Mouse (Mus musculus) megakaryocyte, adult 5-6 weeks (primary cell): Measurements from ENCODE around the gene Fam25c. TPM values are rescaled to one million over a fixed set of nuclear protein-coding genes. Genes with fewer than 3 reads are reported as not detected.
A peak's percentile ranks its signal among the peaks of the same experiment; 100 is the strongest.
"Not testable (repeated sequence)": the region's sequence is repeated elsewhere in the genome, so short reads cannot be mapped to it uniquely, and the experiment has no call there.

ENCODE experiments used
- ATAC-seq: 2 replicates; pipeline ENCODE4 v1.8.0; 2016; ENCODE audit warnings: mild to moderate bottlenecking, inconsistent platforms; ENCODE audit not compliant: poor library complexity, severe bottlenecking
- total RNA-seq, 2 experiments: library from RNA; stranded (forward) in 1 of 2; stranded (reverse) in 1 of 2; fragments of 153-499, 151-499 nt in 1 of 2; fragments of 221-1000, 200-1000 nt in 1 of 2; gene quantifications; 2 replicates each; pipeline versions ENCODE4 v1.2.3 to v1.2.4; 2015 to 2017

Gene Fam25c
- total RNA-seq, 2 experiments from 2014 or later: not detected

GRCm38 (mm10) chr14:34332476-34332875 is 22.8 kb downstream of the Fam25c start:
- ATAC-seq: no peak

DNA sequence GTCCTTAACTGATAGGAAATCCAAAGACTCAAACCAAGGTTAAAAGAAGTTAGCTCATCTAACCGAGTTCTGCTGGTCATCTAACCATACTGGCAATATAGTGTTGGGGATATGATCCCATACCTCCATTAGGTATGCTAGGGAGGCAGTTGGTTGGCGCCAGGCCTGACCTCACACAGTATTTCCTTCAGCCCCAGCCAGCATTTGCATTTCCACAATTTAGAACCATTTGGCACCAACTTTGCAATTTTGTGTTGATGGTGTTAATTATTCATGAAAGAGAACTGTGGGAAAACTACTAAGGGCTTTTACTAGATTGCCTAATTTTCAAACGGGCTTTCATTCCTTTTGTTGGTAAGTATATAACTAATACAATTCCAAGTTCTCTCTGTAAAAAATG is 23.3 kb downstream of the Fam25c start:
- no peak for ATAC-seq

DNA sequence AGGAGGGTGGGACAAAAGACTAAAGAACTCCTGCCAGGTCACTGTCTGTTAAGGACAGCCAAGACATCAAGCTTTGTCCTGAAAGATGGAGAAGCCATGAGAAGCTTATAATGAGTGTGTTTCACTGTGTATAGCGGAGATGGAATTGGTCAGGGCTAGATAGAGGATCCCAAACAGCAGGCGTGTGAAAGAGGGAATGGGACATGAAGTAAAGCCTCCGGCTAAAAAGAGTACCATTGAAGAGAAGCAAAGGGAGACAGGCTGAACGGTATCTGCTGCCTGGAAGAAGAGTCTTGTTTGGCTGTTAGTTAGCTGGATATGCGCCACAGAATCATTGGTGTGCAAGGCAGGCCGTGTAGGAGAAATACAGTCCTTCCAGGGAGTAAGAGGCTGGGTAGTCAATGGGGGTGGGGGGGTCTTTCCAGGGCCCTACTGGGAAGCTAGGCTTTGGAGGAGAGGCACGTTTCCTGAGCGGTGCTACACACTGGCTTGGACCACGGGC is 24.5 kb downstream of the Fam25c start:
- no peak for ATAC-seq

GRCm38 (mm10) chr14:34327618-34328017 is 27.6 kb downstream of the Fam25c start:
- ATAC-seq: no peak

DNA sequence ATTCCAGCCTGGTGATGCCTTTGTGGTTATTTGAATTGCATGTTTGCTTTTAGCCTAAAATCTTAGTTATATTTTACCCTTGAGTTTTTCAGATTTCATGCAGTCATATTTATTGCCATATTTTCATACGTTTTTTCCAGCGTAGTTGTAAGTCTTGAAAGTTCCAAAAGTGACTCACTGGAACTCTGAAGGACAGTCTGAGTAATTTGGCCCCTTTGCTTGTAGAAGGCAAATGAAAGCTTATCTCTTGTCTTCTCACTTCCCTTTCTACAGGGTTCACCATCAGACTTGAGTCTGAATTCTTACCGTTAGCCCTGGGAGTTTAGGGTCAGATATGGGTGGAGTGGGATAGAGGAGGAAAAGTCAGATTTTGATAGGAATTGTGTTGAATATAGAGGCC is 28.6 kb downstream of the Fam25c start:
- ATAC-seq: no peak

GRCm38 (mm10) chr14:34323576-34324085 is 31.6 kb downstream of the Fam25c start:
- ATAC-seq: no peak

DNA sequence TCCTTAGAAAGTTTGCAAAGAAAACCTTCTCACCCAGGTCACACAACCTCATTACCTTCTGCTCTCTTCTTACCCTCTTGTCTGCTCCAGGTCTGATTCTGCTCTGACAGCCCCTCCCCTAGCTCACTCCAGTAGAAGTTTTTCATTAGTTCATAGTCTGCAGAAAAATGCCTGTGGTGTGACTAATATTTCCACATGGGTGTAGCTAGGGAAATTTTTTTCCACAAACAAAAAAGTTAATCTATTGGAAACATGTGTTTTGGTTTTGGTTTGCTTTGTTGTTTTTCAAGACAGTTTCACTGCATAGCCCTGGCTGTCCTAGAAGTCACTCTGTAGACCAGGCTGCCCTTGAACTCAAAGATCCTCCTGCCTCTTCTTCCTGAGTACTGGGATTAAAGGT is 37.1 kb downstream of the Fam25c start:
- ATAC-seq: no peak

- no peak for ATAC-seq
Observed at GRCm38 (mm10) chr14:34317431-34317830, 37.8 kb downstream of the Fam25c start.

DNA sequence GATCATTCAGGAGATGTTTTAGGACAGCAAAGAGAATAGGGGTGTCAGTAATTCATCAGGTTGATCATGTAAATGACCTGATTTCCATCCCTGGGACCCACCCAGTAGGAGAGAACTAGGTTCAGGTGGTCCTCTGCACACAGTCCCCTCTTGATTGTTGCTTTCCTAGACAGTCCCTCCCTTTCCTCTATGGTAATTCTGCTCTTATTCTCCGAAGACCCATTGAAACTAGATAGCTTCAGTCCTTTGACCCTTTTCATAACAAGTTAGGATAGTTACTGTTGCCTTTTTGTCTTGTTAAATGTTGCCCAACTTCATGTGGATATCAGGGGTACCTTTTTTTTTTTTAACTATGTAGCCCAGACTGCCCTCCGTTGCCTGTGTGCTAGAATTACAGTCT is 38.9 kb downstream of the Fam25c start:
- no peak for ATAC-seq

- no peak for ATAC-seq
Observed at GRCm38 (mm10) chr14:34314796-34315195, 40.4 kb downstream of the Fam25c start.

DNA sequence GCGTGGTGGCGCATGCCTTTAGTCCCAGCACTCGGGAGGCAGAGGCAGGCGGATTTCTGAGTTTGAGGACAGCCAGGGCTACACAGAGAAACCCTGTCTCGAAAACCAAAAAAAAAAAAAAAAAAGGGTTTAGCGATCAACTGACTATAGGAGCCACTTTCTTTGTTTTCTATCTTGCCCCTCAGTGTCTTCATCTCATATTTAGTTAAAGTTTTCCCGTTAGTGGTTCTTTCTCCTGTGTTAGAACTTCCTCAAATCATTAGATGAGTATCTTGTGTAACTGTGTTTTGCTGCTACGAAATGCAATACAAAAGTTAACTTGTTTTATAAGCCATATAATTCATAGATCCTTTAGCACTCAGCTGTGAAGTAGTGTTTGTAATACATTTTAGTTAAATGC is 40.9 kb downstream of the Fam25c start:
- ATAC-seq: not testable (repeated sequence)

DNA sequence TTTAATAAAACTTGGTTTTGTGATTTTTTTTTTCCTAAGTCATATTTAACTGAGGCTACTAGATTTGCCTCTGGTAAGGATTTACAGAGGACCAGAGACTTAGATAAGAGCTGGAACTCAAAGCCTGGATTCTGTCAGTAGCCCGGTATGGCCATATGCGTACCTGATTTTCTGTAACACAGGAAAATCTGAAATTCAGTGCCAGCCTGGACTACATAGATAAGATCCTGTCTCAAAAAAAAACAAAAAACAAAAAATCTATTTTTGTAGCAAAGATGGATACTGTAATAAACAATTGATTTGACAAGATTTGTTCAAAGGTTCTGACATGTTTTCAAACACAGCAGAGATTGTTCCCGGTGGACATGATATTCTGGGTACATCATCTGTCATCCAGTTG is 41.6 kb downstream of the Fam25c start:
- ATAC-seq: no peak

DNA sequence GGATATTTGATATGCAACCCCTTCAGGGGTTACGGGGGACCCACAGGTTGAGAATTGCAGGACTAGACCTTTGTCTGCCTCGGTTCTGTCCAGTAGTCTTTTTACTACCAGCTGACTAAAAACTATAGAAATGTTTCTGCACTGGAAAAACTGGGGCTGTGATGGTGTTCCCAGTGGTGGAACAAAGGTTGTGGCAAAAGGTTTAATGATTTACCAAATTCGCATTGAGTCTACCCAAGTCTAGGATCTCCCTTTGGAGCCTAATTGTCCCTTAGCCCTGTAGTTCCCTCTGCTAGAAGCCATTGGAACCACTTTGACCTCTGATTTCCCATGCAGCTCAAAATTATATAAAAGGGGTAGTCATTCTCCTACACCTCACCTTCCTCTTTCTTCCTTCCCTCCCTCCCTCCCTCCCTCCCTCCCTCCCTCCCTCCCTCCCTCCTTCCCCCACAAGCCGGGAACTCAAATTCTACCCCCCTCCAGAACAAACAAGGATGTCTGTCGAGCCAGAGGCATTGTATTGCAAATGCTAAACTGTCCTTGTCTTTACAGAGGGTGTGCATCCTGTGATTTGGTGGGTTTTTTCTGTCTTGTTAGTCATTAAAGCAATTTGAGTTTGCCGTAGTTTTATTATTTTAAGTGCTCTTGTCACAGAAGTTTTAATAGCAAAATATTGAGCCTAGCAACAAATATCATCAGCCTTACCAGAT is 42.7 kb downstream of the Fam25c start:
- no peak for ATAC-seq

DNA sequence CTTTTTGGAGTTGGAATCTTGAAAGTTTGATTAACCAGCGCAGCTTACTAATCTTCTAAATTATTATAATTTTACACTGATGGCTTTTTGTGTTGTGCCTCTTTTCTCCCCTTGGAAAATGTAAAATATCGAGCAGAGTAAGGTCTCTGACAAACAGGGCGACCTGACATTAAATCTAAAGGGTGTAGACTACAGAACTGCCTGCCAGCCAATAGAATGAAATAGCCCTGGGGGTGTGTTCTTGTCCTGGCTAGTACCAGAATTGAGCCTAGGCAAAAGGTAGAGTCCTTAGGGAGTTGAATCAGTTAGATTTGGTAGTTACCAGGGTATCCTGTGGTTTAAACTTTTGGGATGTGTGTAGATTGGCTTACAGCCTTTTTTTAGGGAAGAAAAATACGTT is 43.5 kb downstream of the Fam25c start:
- no peak for ATAC-seq

GRCm38 (mm10) chr14:34311021-34311631 is 44.1 kb downstream of the Fam25c start:
- peak; percentile 41 for ATAC-seq

- ATAC-seq: peak; percentile 86
Observed at GRCm38 (mm10) chr14:34310234-34310965, 44.8 kb downstream of the Fam25c start, which contains the start of the genes Shld2 and Glud1. Shld2 (minus strand) TSS chr14:34310493. Glud1 (plus strand) TSS chr14:34310727.

DNA sequence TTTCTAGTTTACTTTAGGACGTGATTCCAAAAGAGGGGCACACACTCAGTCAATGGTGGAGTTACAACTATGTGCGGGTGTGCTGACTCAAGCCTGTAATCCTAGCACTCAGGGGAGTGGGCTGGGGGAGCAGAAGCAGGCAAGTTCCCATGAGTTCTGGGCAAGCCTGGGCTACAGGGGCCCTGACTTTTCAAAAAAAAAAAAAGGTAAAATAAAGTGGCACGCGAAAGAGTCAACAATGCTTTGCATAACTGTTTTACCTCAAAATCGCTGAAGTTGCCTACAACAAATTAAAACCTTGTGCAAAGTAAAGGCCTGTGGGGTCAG is 45.4 kb downstream of the Fam25c start:
- ATAC-seq: no peak

GRCm38 (mm10) chr14:34309266-34309665 is 46.0 kb downstream of the Fam25c start:
- ATAC-seq: no peak

DNA sequence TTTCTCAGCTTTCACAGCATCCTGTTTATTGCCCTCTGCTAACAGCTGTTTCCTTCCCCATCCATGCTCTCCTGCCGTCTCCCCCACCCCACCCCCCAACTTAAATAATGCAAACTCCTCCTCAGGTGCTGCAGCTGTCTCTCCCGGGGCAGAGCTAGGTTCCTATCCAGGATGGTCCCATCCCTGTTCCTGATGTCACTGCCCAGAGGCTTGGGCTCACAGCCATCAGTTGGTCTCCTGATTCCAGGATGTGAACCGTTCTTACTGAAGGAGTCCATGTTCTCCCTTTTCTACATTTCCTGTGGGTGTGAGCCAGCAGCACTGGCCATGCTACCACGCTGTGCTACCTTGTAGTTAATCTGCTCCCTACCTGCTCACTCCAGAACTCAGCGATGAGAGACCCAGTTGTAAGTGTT is 52.0 kb downstream of the Fam25c start:
- no peak for ATAC-seq

GRCm38 (mm10) chr14:34302681-34303242 is 52.5 kb downstream of the Fam25c start:
- no peak for ATAC-seq
